Mouse (Mus musculus) liver, embryonic 11.5 days (tissue): ENCODE measurements around the gene Bud13. TPM values are rescaled to one million over a fixed set of nuclear protein-coding genes. Genes with fewer than 3 reads are reported as not detected.
A peak's percentile ranks its signal among the peaks of the same experiment; 100 is the strongest.

Experiments used
- ATAC-seq: fragments of 200-750 bp; cut with Nextera tagmentation; replicated peaks from 2 replicates; pipeline ENCODE4 v1.8.0; 2017; ENCODE audit warnings: moderate number of reproducible peaks, mild to moderate bottlenecking, moderate TSS enrichment, moderate library complexity; ENCODE audit not compliant: low FRiP score
- DNase-seq: peaks from one replicate; pipeline ENCODE4 v3.0.0-alpha.2; 2017; ENCODE audit warnings: low spot score
- H3K27ac ChIP-seq: fragments of 300-500 bp; sonication (generic); 2 replicates; pipeline ENCODE4 v1.5.1; 2014; ENCODE audit warnings: mild to moderate bottlenecking, low read depth, low read length, control low read depth
- H3K27me3 ChIP-seq: fragments of 300-500 bp; sonication (generic); replicated peaks from 2 replicates; pipeline ENCODE4 v1.6.1; 2014; ENCODE audit warnings: low read length, mixed read lengths; ENCODE audit not compliant: control insufficient read depth, insufficient read depth
- H3K36me3 ChIP-seq: fragments of 300-500 bp; sonication (generic); 2 replicates; pipeline ENCODE4 v1.6.1; 2014; ENCODE audit warnings: mild to moderate bottlenecking, low read length, moderate library complexity, mixed read lengths; ENCODE audit not compliant: control insufficient read depth, insufficient read depth
- H3K4me1 ChIP-seq: fragments of 300-500 bp; sonication (generic); replicated peaks from 2 replicates; pipeline ENCODE4 v1.6.1; 2014; ENCODE audit warnings: low read length, mixed read lengths; ENCODE audit not compliant: control insufficient read depth, insufficient read depth
- H3K4me2 ChIP-seq: fragments of 300-500 bp; sonication (generic); 2 replicates; pipeline ENCODE4 v1.6.1; 2014; ENCODE audit warnings: mild to moderate bottlenecking, control low read depth, moderate library complexity
- H3K4me3 ChIP-seq: fragments of 300-500 bp; sonication (generic); 2 replicates; pipeline ENCODE4 v1.5.1; 2014; ENCODE audit warnings: low read depth, low read length, control low read depth
- H3K9ac ChIP-seq: fragments of 300-500 bp; sonication (generic); 2 replicates; pipeline ENCODE4 v1.6.1; 2014; ENCODE audit warnings: low read depth, low read length, control low read depth
- H3K9me3 ChIP-seq: fragments of 300-500 bp; sonication (generic); 2 replicates; pipeline ENCODE4 v1.6.1; 2016; ENCODE audit warnings: low read length, inconsistent platforms, mixed read lengths; ENCODE audit not compliant: control insufficient read depth
- WGBS: fragments of 180-500 bp; shearing (Covaris S2); extraction: QIAGEN DNeasy Blood & Tissue Kit; methylation state at CpG from one replicate; pipeline ENCODE4 v1.1.7; 2014; 5-methylcytosine and 5-hydroxymethylcytosine counted together
- polyA plus RNA-seq: library from polyadenylated mRNA; unstranded; fragments of >200 nt; fragmentation: Nextera tagmentation; extraction: Ambion mirVana; gene quantifications from 2 replicates; pipeline ENCODE4 v1.2.1, GENCODE M21; 2014

The Bud13 gene
- polyA plus RNA-seq, 1 experiment from 2014 or later, result 22.4 TPM

DNA sequence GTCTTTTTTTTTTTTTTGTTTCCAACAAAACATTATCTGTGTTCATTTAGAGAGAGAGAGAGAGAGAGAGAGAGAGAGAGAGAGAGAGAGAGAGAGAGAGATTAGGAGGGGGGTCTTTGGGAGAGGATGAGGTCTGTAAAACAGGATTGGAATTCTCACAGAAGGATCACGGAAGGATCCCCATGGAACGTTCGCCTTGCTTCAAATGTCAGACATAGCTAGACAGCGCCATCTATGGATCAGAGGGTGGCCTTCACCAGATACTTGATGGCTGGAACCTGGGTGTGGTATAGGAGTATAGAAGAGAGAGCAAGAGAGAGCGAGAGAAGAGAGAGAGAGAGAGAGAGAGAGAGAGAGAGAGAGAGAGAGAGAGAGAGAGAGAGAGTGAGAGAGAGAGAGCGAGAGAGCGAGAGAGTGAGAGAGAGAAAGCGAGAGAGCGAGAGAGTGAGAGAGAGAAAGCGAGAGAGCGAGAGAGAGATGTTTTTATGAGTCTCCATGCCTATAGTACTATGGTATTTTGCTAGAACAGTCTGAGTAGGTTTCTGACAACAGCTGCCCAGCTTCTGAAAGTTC, 36.0 kb upstream of the Bud13 start:
- WGBS, result 29% methylated on average over 11 of the region's 11 CpGs
- Histone ChIP-seq H3K27ac (no peak overlapping the region), H3K27me3 (no peaks in the 10 kb centered on the region), H3K9ac (no peak overlapping the region), H3K4me3 (no peak overlapping the region), H3K4me1 (no peaks in the 10 kb centered on the region), H3K4me2 (peak overlapping the region; percentile 26; the same call in 1 of the 2 replicates), H3K36me3 (no peaks in the 10 kb centered on the region), H3K9me3 (no peaks in the 10 kb centered on the region)
- no peak for DNase-seq
- ATAC-seq, result no peak; the same call in 1 of the 2 replicates

DNA sequence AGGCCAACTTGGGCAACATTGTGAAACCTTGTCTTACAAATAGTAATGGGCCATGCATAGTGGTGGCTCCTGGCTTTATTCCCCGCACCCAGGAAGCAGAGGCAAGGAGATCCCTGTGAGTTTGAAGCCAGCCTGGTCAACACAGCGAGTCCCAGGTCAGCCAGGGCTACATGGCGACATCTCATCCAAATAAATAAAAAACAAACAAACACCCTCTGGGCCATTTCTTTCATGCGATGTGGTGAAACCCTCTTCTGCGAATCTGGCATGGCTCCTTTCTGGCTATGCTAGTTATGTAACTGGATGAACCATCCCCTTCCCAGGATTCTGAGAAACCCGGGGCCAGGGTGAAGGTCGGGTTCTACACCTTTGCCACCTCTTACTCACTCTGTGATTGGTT, 26.6 kb upstream of the Bud13 start:
- WGBS, result 85% methylated on average over 7 of the region's 7 CpGs
- no peak overlapping the region for H3K27ac ChIP-seq
- no peaks in the 10 kb centered on the region for H3K9me3 ChIP-seq
- no peak overlapping the region for H3K9ac ChIP-seq
- no peak overlapping the region for H3K4me2 ChIP-seq
- H3K4me1 ChIP-seq, result no peaks in the 10 kb centered on the region
- no peaks in the 10 kb centered on the region for H3K36me3 ChIP-seq
- no peak for DNase-seq
- H3K4me3 ChIP-seq, result no peak overlapping the region
- no peak for ATAC-seq
- H3K27me3 ChIP-seq, result no peaks in the 10 kb centered on the region

DNA sequence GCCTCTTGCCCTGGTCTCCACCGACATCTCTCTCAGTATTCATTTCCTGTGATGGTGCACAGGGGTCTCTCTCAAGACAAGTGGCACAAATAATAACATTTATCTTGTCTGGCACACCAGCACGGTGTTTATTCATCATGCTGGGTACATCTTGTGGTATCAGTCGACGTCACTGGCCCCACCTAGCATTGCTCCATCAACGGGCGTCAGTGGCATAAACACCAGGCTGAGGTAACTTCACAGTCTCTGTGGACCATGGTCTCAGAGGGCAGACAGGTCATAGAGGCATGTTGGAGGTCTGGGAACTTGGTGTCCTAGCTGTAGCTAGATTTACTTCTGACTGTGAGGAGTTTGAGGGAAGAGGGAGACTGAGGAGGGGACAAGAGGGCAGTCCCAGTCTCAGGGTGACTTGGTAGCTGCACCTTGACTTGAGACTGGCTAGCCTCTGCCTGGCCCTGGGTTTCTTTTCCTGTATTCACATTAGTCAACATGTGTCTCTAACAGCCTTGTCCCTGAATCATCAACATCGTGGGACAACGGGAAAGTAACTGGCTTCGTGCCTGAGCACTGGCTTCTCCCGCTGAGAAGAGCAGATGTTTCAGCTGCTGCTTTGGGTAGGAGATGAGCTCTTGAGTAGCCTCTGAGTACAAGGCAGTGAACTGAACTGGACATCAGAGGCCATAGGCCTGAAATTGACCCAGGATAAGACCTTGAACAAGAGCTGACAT, 26.0 kb upstream of the Bud13 start:
- Histone ChIP-seq H3K4me2 (no peak overlapping the region), H3K36me3 (no peaks in the 10 kb centered on the region), H3K27me3 (no peaks in the 10 kb centered on the region), H3K27ac (no peak overlapping the region), H3K4me1 (no peaks in the 10 kb centered on the region), H3K9ac (no peak overlapping the region), H3K9me3 (no peaks in the 10 kb centered on the region), H3K4me3 (no peak overlapping the region)
- no peak for ATAC-seq
- WGBS, result 82% methylated on average over 10 of the region's 10 CpGs
- DNase-seq, result no peak

DNA sequence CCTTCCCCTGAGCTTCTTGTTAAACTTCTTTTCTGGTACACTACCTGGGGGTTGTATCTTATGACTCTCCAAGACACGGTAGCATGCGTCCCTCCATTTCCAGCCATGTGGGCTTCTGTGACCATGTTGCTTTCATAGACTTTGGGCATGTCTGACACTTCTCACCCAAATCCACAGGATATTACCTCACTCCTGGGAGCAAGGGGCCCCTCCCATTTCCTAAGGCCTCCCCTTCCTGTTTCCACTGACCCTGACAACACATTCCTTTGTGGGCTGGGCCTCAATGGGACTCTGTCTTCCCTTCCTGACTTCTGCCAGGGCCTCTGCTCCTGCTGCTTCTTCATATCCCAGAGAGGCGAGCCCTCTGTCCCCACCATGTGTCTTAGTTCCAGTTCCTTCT, 25.3 kb upstream of the Bud13 start:
- H3K4me2 ChIP-seq, result no peak overlapping the region
- no peak overlapping the region for H3K9ac ChIP-seq
- DNase-seq (no peak), ATAC-seq (no peak)
- no peaks in the 10 kb centered on the region for H3K4me1 ChIP-seq
- WGBS, result 72% methylated on average over 3 of the region's 3 CpGs
- no peak overlapping the region for H3K27ac ChIP-seq
- no peaks in the 10 kb centered on the region for H3K27me3 ChIP-seq
- no peaks in the 10 kb centered on the region for H3K36me3 ChIP-seq
- no peak overlapping the region for H3K4me3 ChIP-seq
- H3K9me3 ChIP-seq, result no peaks in the 10 kb centered on the region

DNA sequence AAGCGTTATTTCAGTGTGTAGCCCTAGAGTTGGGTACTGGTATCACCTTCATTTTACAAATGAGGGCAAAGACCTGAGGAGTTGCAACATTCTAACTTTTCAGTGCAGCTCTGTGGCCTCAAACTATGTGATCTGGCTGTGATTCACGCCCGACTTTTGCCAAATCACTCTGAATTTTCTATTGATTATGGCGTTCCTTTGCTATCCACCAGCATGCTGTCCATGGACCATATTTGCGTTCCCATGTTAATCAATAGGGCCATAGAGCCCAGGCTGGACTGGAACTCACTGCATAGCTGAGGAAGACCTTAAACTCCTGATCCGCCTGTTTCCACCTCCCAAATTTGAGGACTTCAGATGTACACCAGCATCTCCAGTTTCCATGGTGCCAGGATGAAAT, 23.7 kb upstream of the Bud13 start:
- DNase-seq (no peak), ATAC-seq (no peak)
- no peak overlapping the region for H3K4me2 ChIP-seq
- H3K4me3 ChIP-seq, result no peak overlapping the region
- no peaks in the 10 kb centered on the region for H3K36me3 ChIP-seq
- no peak overlapping the region for H3K9ac ChIP-seq
- no peaks in the 10 kb centered on the region for H3K9me3 ChIP-seq
- H3K27ac ChIP-seq, result no peak overlapping the region
- no peaks in the 10 kb centered on the region for H3K27me3 ChIP-seq
- H3K4me1 ChIP-seq, result no peaks in the 10 kb centered on the region
- 85% methylated on average over 6 of the region's 6 CpGs for WGBS

DNA sequence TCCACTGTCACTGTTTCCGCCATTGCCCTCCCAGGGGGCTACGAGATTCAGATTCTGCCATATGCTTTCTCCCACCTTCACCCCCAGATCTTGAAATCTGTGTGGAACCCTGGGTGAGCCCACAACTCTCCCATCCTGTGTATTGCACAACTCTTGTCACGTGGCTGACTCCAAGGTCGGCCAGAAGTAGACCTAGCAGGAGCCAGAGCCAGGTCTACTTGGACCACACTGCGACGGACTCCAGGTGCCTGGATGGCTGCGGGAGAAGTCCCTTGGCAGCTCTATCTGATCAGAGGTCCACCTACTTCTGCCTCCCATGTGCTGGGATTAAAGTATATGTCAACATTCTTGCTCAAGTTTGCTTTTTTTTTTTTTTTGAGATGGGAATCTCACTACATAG, 21.7 kb upstream of the Bud13 start:
- Histone ChIP-seq H3K9me3 (no peaks in the 10 kb centered on the region), H3K4me3 (no peak overlapping the region), H3K4me1 (no peaks in the 10 kb centered on the region), H3K4me2 (no peak overlapping the region), H3K9ac (no peak overlapping the region), H3K27me3 (no peaks in the 10 kb centered on the region), H3K36me3 (no peaks in the 10 kb centered on the region), H3K27ac (no peak overlapping the region)
- no peak for ATAC-seq
- WGBS, result 78% methylated on average over 7 of the region's 7 CpGs
- DNase-seq, result no peak

DNA sequence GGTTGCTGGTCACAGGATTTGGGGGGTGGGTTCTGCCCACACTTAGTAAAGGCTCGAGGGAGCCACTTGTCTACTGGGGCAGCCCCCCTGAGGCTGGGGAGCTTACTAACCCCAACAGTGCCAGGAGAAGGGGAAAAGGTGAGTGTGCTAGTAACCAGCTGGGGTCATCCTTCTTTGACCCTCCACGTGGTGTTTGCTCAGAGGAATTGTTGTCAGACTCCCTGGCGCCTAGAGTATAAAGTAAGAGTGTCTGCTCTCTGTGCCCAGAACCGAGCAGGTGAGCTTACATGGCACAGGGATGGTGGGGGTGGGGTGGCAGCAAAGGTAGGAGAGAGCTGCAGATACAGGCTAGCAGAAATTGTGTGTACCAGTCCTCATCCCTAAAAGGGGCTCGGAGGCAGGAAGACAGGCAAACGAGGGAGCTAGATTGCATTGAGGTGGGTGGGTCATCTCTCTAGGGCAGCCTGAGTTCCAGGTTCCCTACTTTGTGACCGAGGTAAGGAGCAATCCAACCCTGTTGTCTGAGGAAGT, 14.4 kb upstream of the Bud13 start, which contains the start of gene Apoa5:
Apoa5 (plus strand) TSS at position 291 of the 531 bp plus-strand sequence.
- no peaks in the 10 kb centered on the region for H3K9me3 ChIP-seq
- ATAC-seq, result no peak
- peaks cover 12% of the 10 kb centered on the region for H3K27me3 ChIP-seq
- 44% methylated on average over 7 of the region's 7 CpGs for WGBS
- no peaks in the 10 kb centered on the region for H3K36me3 ChIP-seq
- no peak within 1 kb of the TSS for H3K9ac ChIP-seq
- H3K4me3 ChIP-seq, result no peak within 1 kb of the TSS
- peaks cover 3% of the 10 kb centered on the region; the same call in 1 of the 2 replicates for H3K4me1 ChIP-seq
- DNase-seq, result no peak
- H3K4me2 ChIP-seq, result no peak within 1 kb of the TSS
- no peak within 1 kb of the TSS for H3K27ac ChIP-seq

DNA sequence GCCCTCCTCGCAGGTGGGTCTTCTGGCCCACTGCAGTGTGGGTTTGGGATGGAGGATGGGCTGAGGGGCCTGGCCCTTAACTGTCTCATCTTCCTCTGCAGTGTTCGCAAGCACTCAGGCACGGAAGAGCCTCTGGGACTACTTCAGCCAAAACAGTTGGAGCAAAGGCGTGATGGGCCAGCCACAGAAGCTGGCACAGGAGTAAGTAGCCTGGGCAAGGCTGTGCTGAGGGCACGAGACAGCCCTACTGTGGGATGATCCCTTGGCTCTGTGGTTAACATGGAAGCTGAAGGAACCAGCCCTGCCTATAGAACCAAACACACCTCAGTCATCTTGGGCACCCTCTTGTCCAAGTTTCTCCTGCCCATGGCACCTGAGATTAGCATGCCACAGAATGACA, 13.7 kb upstream of the Bud13 start:
- peaks cover 7% of the 10 kb centered on the region for H3K4me1 ChIP-seq
- peaks cover 12% of the 10 kb centered on the region for H3K27me3 ChIP-seq
- DNase-seq (no peak), ATAC-seq (no peak)
- H3K4me2 ChIP-seq, result no peak overlapping the region
- no peaks in the 10 kb centered on the region for H3K9me3 ChIP-seq
- H3K36me3 ChIP-seq, result no peaks in the 10 kb centered on the region
- H3K9ac ChIP-seq, result no peak overlapping the region
- no peak overlapping the region for H3K27ac ChIP-seq
- 90% methylated on average over 5 of the region's 5 CpGs for WGBS
- H3K4me3 ChIP-seq, result no peak overlapping the region

DNA sequence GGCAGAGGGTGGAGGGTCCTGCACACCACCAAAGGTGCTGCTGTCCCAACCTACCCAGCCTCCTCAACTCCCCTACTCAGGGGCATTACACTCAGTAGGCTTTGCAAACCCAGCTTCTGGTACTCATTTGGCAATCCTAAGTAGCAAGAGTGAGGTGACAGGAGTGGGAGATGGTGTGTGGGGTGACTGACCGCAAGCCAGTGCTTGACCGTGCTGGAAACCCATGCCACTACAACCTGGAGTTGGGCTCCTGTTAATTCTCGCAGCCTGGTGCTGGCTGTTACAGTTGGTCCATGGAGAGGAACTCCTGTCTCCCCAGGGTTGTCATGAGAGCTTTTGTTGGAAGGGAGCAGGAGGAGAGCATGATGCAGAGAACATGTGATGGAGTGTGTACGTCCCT, 12.0 kb upstream of the Bud13 start:
- no peak overlapping the region for H3K4me2 ChIP-seq
- peaks cover 12% of the 10 kb centered on the region for H3K27me3 ChIP-seq
- WGBS, result 83% methylated on average over 4 of the region's 4 CpGs
- no peaks in the 10 kb centered on the region for H3K9me3 ChIP-seq
- H3K27ac ChIP-seq, result no peak overlapping the region
- peaks cover 7% of the 10 kb centered on the region for H3K4me1 ChIP-seq
- H3K9ac ChIP-seq, result no peak overlapping the region
- DNase-seq (no peak), ATAC-seq (no peak)
- H3K36me3 ChIP-seq, result peaks cover 8% of the 10 kb centered on the region
- no peak overlapping the region for H3K4me3 ChIP-seq
